Mouse (Mus musculus): ENCODE data around the gene Gm15085. TPM values are rescaled to one million over a fixed set of nuclear protein-coding genes. Genes with fewer than 3 reads are reported as not detected.
"Not testable (repeated sequence)": the region's sequence is repeated elsewhere in the genome, so short reads cannot be mapped to it uniquely, and the experiment has no call there.

The Gm15085 gene
- polyA plus RNA-seq (2015; fragmentation: Nextera tagmentation; extraction: Ambion mirVana), result not detected in 2 replicates

GRCm38 (mm10) chrX:149447317-149447716 is at the start of gene Gm15085:
Gene Gm15085, plus strand, starts transcription at chrX:149447617.
- no CpG with 5 or more reads among the region's 6 CpGs for WGBS
- H3K4me1 ChIP-seq; H3K4me2 ChIP-seq; H3K36me3 ChIP-seq; H3K4me3 ChIP-seq; ATAC-seq (ENCODE audit: borderline replicate concordance, extremely low read depth, low FRiP score, low TSS enrichment); H3K27me3 ChIP-seq; H3K9me3 ChIP-seq; H3K27ac ChIP-seq; H3K9ac ChIP-seq: not testable (repeated sequence)

Other genes with a start within 250 kb of the Gm15085 start
- gene Gm15093, start 175.2 kb upstream of the Gm15085 start, polyA plus RNA-seq (2015; fragmentation: Nextera tagmentation; extraction: Ambion mirVana), result not detected in 2 replicates
- gene Gm10439, start 147.0 kb downstream of the Gm15085 start, polyA plus RNA-seq (2015; fragmentation: Nextera tagmentation; extraction: Ambion mirVana), result not detected in 2 replicates